Mouse (Mus musculus) liver, adult 2 months (tissue): ENCODE data around the gene Stk32c.

Source experiments
- CTCF ChIP-seq: fragments of 200-500 bp; IDR thresholded peaks from 2 replicates; pipeline ENCODE4 v1.5.1; 2011; ENCODE audit warnings: low read depth, low read length, control low read depth
- POLR2A ChIP-seq: fragments of 200-500 bp; IDR thresholded peaks from 2 replicates; pipeline ENCODE4 v1.6.1; 2011; ENCODE audit warnings: low read length, control low read depth; ENCODE audit not compliant: insufficient read depth; ENCODE audit errors: extremely low read depth

DNA sequence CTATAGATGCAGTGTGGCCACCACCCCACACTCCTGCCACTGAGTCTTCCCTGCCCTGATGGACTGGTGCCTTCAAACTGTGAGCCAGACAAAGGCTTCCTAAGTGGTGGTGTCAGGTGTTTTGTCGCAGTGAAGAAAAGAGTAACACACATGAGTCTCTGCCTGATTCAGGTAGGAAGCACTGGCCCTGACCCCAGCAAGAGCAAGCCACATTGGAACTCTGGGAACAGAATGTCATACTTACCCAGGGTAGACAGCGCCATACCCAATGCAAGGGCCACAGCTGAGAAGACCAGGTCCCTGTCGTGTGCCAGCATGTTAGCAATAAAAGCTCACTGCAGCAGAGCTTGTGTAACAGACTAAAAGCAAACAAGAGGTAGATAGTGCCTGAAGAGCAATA, 33.0 kb downstream of the Stk32c start:
- no peak for TF ChIP-seq POLR2A
- no peak for TF ChIP-seq CTCF
